Mouse (Mus musculus): ENCODE results near the gene Gm17374.

GRCm38 (mm10) chr2:140113851-140114250, 38.0 kb upstream of the Gm17374 start:
- TF ChIP-seq GATA1 (IDR thresholded peaks at IDR 0.05; ENCODE audit: low read length) (no peak), TAL1 (IDR thresholded peaks at IDR 0.05; ENCODE audit: low read length) (no peak)

Measured in erythroblast, embryonic 14.5 days (primary cell).